Mouse (Mus musculus): ENCODE data around the gene Zfp984.
"Not testable (repeated sequence)": the region's sequence is repeated elsewhere in the genome, so short reads cannot be mapped to it uniquely, and the experiment has no call there.

GRCm38 (mm10) chr4:147794026-147794665 lies 15.4 kb downstream of the Zfp984 start:
- TF ChIP-seq CTCF (IDR thresholded peaks at IDR 0.05; ENCODE audit: borderline replicate concordance, control insufficient read depth, extremely low read depth, insufficient read depth, low read length, poor library complexity); POLR2A (IDR thresholded peaks at IDR 0.05; ENCODE audit: control insufficient read depth, extremely low read depth, insufficient read depth, low read length, poor library complexity): not testable (repeated sequence)

Data from thymus, adult 2 months (tissue).